Mouse (Mus musculus): ENCODE results near the gene Chic1.
A peak's percentile ranks its signal among the peaks of the same experiment; 100 is the strongest.

Chic1 gene

GRCm38 (mm10) chrX:103432293-103432692 is 76.0 kb downstream of the Chic1 start:
- no peak for DNase-seq (ENCODE audit: low read depth, low spot score)

GRCm38 (mm10) chrX:103438023-103438422 is 81.7 kb downstream of the Chic1 start:
- no peak for DNase-seq (ENCODE audit: low read depth, low spot score)

- DNase-seq (ENCODE audit: low read depth, low spot score) = peak; percentile 76
Measured at GRCm38 (mm10) chrX:103440803-103441202, 84.5 kb downstream of the Chic1 start.

DNA sequence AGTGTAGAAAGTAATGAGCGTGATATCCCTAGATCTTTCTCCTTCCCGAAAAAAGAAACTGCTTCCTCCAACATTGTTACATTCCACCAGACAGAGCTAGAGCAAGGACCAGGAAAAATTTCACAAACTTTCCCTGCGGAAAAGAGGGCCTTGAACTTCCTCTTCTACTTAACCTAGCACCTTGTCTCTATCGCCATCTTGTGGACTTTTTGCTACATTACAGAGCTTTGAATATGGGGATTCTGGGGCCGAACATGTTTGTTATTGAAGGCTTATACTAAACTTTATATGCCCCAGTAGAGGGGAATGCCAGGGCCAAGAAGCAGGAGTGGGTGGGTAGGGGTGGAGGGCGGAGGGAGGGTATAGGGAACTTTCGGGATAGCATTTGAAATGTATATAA is 87.5 kb downstream of the Chic1 start:
- DNase-seq (ENCODE audit: low read depth, low spot score) = peak; percentile 70
